Mouse (Mus musculus) monocyte, adult 59 days (primary cell): ENCODE results near the gene Gm21103. TPM values are rescaled to one million over a fixed set of nuclear protein-coding genes. Genes with fewer than 3 reads are reported as not detected.

Source experiments
- total RNA-seq, 2 experiments: library from RNA; stranded (reverse); gene quantifications; one replicate each; pipeline ENCODE4 v1.2.4; 2023

Gene Gm21103
- total RNA-seq: not detected

DNA sequence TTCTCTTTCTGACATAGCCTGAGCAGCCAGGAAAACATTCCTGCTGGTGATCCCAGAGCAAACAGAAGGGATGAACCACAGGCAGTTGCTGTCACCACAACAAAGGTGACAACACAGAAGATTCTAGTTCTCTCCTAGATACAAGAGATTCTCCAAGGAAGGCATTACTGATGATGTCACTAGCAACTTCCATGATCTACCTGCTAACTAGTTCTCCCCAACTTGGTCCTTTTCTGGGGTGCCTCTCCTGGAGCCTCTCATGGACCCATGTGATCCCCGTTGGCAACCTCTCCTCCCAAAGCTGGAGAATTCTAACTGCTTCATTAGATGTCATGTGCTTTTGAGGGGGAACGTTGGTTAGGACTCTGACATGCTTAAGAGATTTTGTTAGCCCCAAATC, at the start of gene Gm21103:
Gene Gm21103, minus strand, starts transcription at position 101 of the 400 bp plus-strand sequence.

DNA sequence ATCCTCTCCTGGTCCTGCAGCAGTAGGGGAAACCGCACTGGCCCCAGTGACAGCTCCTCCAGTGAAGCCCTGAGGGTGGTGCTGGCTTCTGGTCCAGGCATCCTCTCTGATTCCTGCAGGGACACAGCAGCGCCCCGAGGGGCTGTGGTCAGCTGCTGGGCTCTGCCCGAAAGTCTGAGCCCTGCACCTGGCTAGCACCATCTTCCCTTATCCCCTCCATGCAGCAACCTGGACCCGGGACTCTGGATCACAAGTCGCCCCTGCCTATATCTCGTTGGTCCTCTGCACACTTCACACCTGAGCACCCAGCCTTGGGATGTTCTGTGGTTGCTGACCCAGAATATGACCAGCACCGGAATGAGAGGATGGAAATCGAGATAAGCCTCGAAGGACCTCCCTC, 38.9 kb upstream of the Gm21103 start, which contains the start of gene Gm3618:
Gene Gm3618, minus strand, starts transcription at position 101 of the 400 bp plus-strand sequence.

DNA sequence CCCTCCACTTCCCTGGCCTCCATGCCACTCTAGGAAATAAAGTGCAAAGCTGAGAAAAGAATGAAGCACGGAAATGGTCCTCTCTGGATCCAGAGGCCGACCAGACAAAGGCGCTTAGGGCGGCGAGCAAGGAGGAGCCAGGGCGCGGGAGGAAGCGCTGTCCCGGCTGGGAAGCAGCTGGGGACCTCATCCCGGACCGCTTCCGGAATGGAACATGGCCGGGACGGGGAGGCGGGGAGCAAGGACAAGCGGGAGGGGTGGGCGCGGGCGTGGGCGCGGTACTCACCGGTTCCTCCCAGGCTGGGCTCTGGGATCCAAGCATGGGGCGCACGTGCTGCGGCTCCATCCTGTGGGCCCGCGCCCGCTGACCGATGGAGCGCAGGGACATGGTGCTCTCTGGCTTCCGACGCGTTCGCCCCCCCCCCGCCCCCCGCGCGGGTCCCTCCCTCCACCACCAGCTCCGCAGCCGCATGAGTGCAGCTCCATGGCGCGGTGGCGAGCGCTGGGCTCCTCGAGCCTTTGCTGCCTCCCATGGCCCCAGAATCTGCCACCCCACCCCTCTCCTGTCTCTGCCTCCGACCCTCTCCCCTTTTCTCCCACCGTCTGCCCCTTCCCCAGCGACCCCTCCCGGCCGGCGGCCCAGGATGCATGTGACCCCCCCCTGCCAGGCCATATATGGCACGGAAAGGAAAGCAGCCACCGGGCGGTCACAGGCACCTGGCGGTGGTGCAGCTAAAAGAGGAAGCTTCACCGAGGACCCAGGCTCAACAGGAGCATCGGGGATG, 17.5 kb downstream of the Gm21103 start, which contains the start of gene Gm3411:
Gene Gm3411, minus strand, starts transcription at position 320 of the 785 bp plus-strand sequence.

Other genes with a start within 250 kb of the Gm21103 start
- gene Gm6337, start 246.6 kb downstream of the Gm21103 start, total RNA-seq: not detected
- gene Gm8206, start 210.9 kb downstream of the Gm21103 start, total RNA-seq: not detected
- not detected for gene Gm3468, start 196.2 kb downstream of the Gm21103 start, total RNA-seq
- gene Gm3476, start 179.0 kb downstream of the Gm21103 start, total RNA-seq: not detected
- not detected for gene Gm21560, start 85.6 kb downstream of the Gm21103 start, total RNA-seq
- not detected for gene Gm3411, start 17.6 kb downstream of the Gm21103 start, total RNA-seq
- gene Gm3618, start 38.8 kb upstream of the Gm21103 start, total RNA-seq: not detected
- not detected for gene Gm16440, start 85.5 kb upstream of the Gm21103 start, total RNA-seq
- not detected for gene Gm3591, start 107.6 kb upstream of the Gm21103 start, total RNA-seq
- gene Gm3594, start 139.8 kb upstream of the Gm21103 start, total RNA-seq: not detected
- gene Gm8356, start 232.4 kb upstream of the Gm21103 start, total RNA-seq: not detected